Mouse (Mus musculus): ENCODE data around the gene Cacna1a. TPM values are rescaled to one million over a fixed set of nuclear protein-coding genes. Genes with fewer than 3 reads are reported as not detected.
A peak's percentile ranks its signal among the peaks of the same experiment; 100 is the strongest.

Gene Cacna1a
- polyA plus RNA-seq (2015; fragmentation: Nextera tagmentation; extraction: Ambion mirVana) = 4.3 and 6.6 TPM in 2 replicates

- no peak for TF ChIP-seq CTCF (IDR thresholded peaks at IDR 0.05; ENCODE audit: low read depth)
- Histone ChIP-seq H3K9ac (ENCODE audit: low read depth, low read length) (no peak within 1 kb of the TSS), H3K4me2 (ENCODE audit: low read length) (no peak within 1 kb of the TSS), H3K4me1 (replicated peaks; ENCODE audit: insufficient read depth, low read length) (peaks cover 5% of the 10 kb centered on the region; the same call in 1 of the 2 replicates), H3K9me3 (replicated peaks; ENCODE audit: low read length) (no peaks in the 10 kb centered on the region), H3K36me3 (ENCODE audit: insufficient read depth, low read length) (no peaks in the 10 kb centered on the region), H3K27me3 (ENCODE audit: insufficient read depth, low read length) (no peaks in the 10 kb centered on the region), H3K27ac (peak within 1 kb of the TSS; percentile 54; the same call in 1 of the 2 replicates), H3K4me3 (replicated peaks; ENCODE audit: low read depth, low read length) (no peak within 1 kb of the TSS)
- whole genome bisulfite sequencing = 56% methylated on average over 3 of the region's 3 CpGs
- ATAC-seq (replicated peaks; ENCODE audit: low FRiP score, low read depth) (0 out of 2 replicates have a peak, but pooled peaks have one; percentile 17), DNase-seq (ENCODE audit: low spot score) (peak; percentile 44)
These were observed at the start of gene Cacna1a for GRCm38 (mm10) chr8:84388275-84388674. Gene Cacna1a, plus strand, starts transcription at chr8:84388440.

- 0 out of 2 replicates have a peak overlapping the region, but pooled peaks have one; percentile 10 for H3K4me2 ChIP-seq (ENCODE audit: low read length)
- no peak for DNase-seq (ENCODE audit: low spot score)
- H3K4me3 ChIP-seq (replicated peaks; ENCODE audit: low read depth, low read length) = no peak overlapping the region
- no peaks in the 10 kb centered on the region for H3K36me3 ChIP-seq (ENCODE audit: insufficient read depth, low read length)
- no peaks in the 10 kb centered on the region for H3K4me1 ChIP-seq (replicated peaks; ENCODE audit: insufficient read depth, low read length)
- no peak for ATAC-seq (replicated peaks; ENCODE audit: low FRiP score, low read depth)
- no peak overlapping the region for H3K27ac ChIP-seq
- no peak overlapping the region for H3K9ac ChIP-seq (ENCODE audit: low read depth, low read length)
- 8% methylated on average over 17 of the region's 17 CpGs for WGBS
- TF ChIP-seq CTCF (IDR thresholded peaks at IDR 0.05; ENCODE audit: low read depth) = no peak
- no peaks in the 10 kb centered on the region for H3K27me3 ChIP-seq (ENCODE audit: insufficient read depth, low read length)
- H3K9me3 ChIP-seq (replicated peaks; ENCODE audit: low read length) = no peaks in the 10 kb centered on the region
These were observed 49.7 kb upstream of the Cacna1a start for GRCm38 (mm10) chr8:84338493-84338892.

GRCm38 (mm10) chr8:84339320-84339719, 48.9 kb upstream of the Cacna1a start:
- Histone ChIP-seq H3K27me3 (ENCODE audit: insufficient read depth, low read length) (no peaks in the 10 kb centered on the region), H3K4me1 (replicated peaks; ENCODE audit: insufficient read depth, low read length) (no peaks in the 10 kb centered on the region), H3K9ac (ENCODE audit: low read depth, low read length) (no peak overlapping the region), H3K9me3 (replicated peaks; ENCODE audit: low read length) (no peaks in the 10 kb centered on the region), H3K4me2 (ENCODE audit: low read length) (no peak overlapping the region), H3K36me3 (ENCODE audit: insufficient read depth, low read length) (no peaks in the 10 kb centered on the region), H3K4me3 (replicated peaks; ENCODE audit: low read depth, low read length) (no peak overlapping the region), H3K27ac (no peak overlapping the region)
- no peak for TF ChIP-seq CTCF (IDR thresholded peaks at IDR 0.05; ENCODE audit: low read depth)
- 12% methylated on average over 7 of the region's 7 CpGs for WGBS
- ATAC-seq (replicated peaks; ENCODE audit: low FRiP score, low read depth) (no peak), DNase-seq (ENCODE audit: low spot score) (no peak)

- no peak for ATAC-seq (replicated peaks; ENCODE audit: low FRiP score, low read depth)
- DNase-seq (ENCODE audit: low spot score) = no peak
- no peak overlapping the region for H3K9ac ChIP-seq (ENCODE audit: low read depth, low read length)
- H3K4me2 ChIP-seq (ENCODE audit: low read length) = no peak overlapping the region
- no peak overlapping the region for H3K4me3 ChIP-seq (replicated peaks; ENCODE audit: low read depth, low read length)
- H3K27me3 ChIP-seq (ENCODE audit: insufficient read depth, low read length) = no peaks in the 10 kb centered on the region
- TF ChIP-seq CTCF (IDR thresholded peaks at IDR 0.05; ENCODE audit: low read depth) = no peak
- no peaks in the 10 kb centered on the region for H3K36me3 ChIP-seq (ENCODE audit: insufficient read depth, low read length)
- H3K4me1 ChIP-seq (replicated peaks; ENCODE audit: insufficient read depth, low read length) = no peaks in the 10 kb centered on the region
- WGBS = 50% methylated on average over 4 of the region's 4 CpGs
- H3K9me3 ChIP-seq (replicated peaks; ENCODE audit: low read length) = no peaks in the 10 kb centered on the region
- H3K27ac ChIP-seq = no peak overlapping the region
These were observed 48.4 kb upstream of the Cacna1a start for GRCm38 (mm10) chr8:84339867-84340266.

GRCm38 (mm10) chr8:84340671-84341070, 47.6 kb upstream of the Cacna1a start:
- DNase-seq (ENCODE audit: low spot score) (peak; percentile 26), ATAC-seq (replicated peaks; ENCODE audit: low FRiP score, low read depth) (no peak)
- H3K36me3 ChIP-seq (ENCODE audit: insufficient read depth, low read length) = no peaks in the 10 kb centered on the region
- H3K4me1 ChIP-seq (replicated peaks; ENCODE audit: insufficient read depth, low read length) = no peaks in the 10 kb centered on the region
- H3K9me3 ChIP-seq (replicated peaks; ENCODE audit: low read length) = no peaks in the 10 kb centered on the region
- no peaks in the 10 kb centered on the region for H3K27me3 ChIP-seq (ENCODE audit: insufficient read depth, low read length)
- no peak overlapping the region for H3K27ac ChIP-seq
- H3K4me2 ChIP-seq (ENCODE audit: low read length) = no peak overlapping the region
- no peak overlapping the region for H3K4me3 ChIP-seq (replicated peaks; ENCODE audit: low read depth, low read length)
- TF ChIP-seq CTCF (IDR thresholded peaks at IDR 0.05; ENCODE audit: low read depth) = no peak
- H3K9ac ChIP-seq (ENCODE audit: low read depth, low read length) = no peak overlapping the region
- WGBS = 3% methylated on average over 2 of the region's 2 CpGs

GRCm38 (mm10) chr8:84345493-84345892, 42.7 kb upstream of the Cacna1a start:
- Histone ChIP-seq H3K9ac (ENCODE audit: low read depth, low read length) (no peak overlapping the region), H3K27ac (no peak overlapping the region), H3K36me3 (ENCODE audit: insufficient read depth, low read length) (no peaks in the 10 kb centered on the region), H3K4me3 (replicated peaks; ENCODE audit: low read depth, low read length) (no peak overlapping the region), H3K4me1 (replicated peaks; ENCODE audit: insufficient read depth, low read length) (no peaks in the 10 kb centered on the region), H3K4me2 (ENCODE audit: low read length) (no peak overlapping the region), H3K27me3 (ENCODE audit: insufficient read depth, low read length) (no peaks in the 10 kb centered on the region), H3K9me3 (replicated peaks; ENCODE audit: low read length) (no peaks in the 10 kb centered on the region)
- 68% methylated on average over 7 of the region's 7 CpGs for WGBS
- no peak for TF ChIP-seq CTCF (IDR thresholded peaks at IDR 0.05; ENCODE audit: low read depth)
- DNase-seq (ENCODE audit: low spot score) (no peak), ATAC-seq (replicated peaks; ENCODE audit: low FRiP score, low read depth) (no peak)

GRCm38 (mm10) chr8:84346421-84346820, 41.8 kb upstream of the Cacna1a start:
- Histone ChIP-seq H3K4me1 (replicated peaks; ENCODE audit: insufficient read depth, low read length) (no peaks in the 10 kb centered on the region), H3K9ac (ENCODE audit: low read depth, low read length) (no peak overlapping the region), H3K36me3 (ENCODE audit: insufficient read depth, low read length) (no peaks in the 10 kb centered on the region), H3K27ac (no peak overlapping the region), H3K9me3 (replicated peaks; ENCODE audit: low read length) (no peaks in the 10 kb centered on the region), H3K4me3 (replicated peaks; ENCODE audit: low read depth, low read length) (no peak overlapping the region), H3K27me3 (ENCODE audit: insufficient read depth, low read length) (no peaks in the 10 kb centered on the region), H3K4me2 (ENCODE audit: low read length) (no peak overlapping the region)
- TF ChIP-seq CTCF (IDR thresholded peaks at IDR 0.05; ENCODE audit: low read depth) = no peak
- WGBS = 53% methylated on average over 4 of the region's 4 CpGs
- no peak for ATAC-seq (replicated peaks; ENCODE audit: low FRiP score, low read depth)
- DNase-seq (ENCODE audit: low spot score) = no peak
